Mouse (Mus musculus) cerebellum, adult 2 months (tissue): ENCODE measurements around the gene Cdc42ep1.

Experiments
- CTCF ChIP-seq: fragments of 200-500 bp; IDR thresholded peaks from 2 replicates; pipeline ENCODE4 v1.5.1; 2011; ENCODE audit warnings: low read depth, mild to moderate bottlenecking, control low read depth, low read length, moderate library complexity, borderline replicate concordance; ENCODE audit not compliant: insufficient read depth
- POLR2A ChIP-seq: fragments of 200-500 bp; IDR thresholded peaks from 2 replicates; pipeline ENCODE4 v1.6.1; 2011; ENCODE audit warnings: low read length, control low read depth, borderline replicate concordance; ENCODE audit not compliant: insufficient read depth

- TF ChIP-seq POLR2A = no peak
- no peak for TF ChIP-seq CTCF
These were observed 3.9 kb downstream of the Cdc42ep1 start for GRCm38 (mm10) chr15:78846352-78846751.
